Mouse (Mus musculus) spleen, adult 2 months (tissue): ENCODE data around the gene Zfp992.
"Not testable (repeated sequence)": the region's sequence is repeated elsewhere in the genome, so short reads cannot be mapped to it uniquely, and the experiment has no call there.

Source experiments
- CTCF ChIP-seq: fragments of 200-500 bp; IDR thresholded peaks from 2 replicates; pipeline ENCODE4 v1.5.1; 2011; ENCODE audit warnings: mild to moderate bottlenecking, inconsistent platforms; ENCODE audit not compliant: insufficient read depth, insufficient read length, insufficient replicate concordance; ENCODE audit errors: extremely low read depth
- POLR2A ChIP-seq: fragments of 200-500 bp; IDR thresholded peaks from 2 replicates; pipeline ENCODE4 v1.6.1; 2011; ENCODE audit warnings: low read depth, low read length, inconsistent platforms

DNA sequence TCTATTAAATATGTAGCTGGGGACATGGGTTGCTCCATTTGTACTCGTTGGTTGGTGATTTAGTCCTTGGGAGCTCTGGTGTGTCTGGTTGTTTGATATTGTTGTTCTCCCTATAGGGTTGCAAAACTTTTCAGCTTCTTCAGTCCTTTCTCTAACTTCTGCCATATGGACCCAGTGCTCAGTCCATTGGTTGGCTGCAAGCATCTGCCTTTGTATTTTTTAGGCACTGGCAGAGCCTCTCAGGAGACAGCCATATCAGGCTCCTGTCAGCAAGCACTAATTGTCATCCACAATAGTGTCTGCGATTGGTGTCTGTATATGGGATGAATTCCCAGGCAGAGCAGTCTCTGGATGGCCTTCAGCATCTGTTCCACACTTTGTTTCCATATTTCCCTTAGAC is 1.8 kb upstream of the Zfp992 start:
- TF ChIP-seq POLR2A, CTCF: not testable (repeated sequence)
